Mouse (Mus musculus): ENCODE results near the gene Ilf2.

Gene Ilf2

DNA sequence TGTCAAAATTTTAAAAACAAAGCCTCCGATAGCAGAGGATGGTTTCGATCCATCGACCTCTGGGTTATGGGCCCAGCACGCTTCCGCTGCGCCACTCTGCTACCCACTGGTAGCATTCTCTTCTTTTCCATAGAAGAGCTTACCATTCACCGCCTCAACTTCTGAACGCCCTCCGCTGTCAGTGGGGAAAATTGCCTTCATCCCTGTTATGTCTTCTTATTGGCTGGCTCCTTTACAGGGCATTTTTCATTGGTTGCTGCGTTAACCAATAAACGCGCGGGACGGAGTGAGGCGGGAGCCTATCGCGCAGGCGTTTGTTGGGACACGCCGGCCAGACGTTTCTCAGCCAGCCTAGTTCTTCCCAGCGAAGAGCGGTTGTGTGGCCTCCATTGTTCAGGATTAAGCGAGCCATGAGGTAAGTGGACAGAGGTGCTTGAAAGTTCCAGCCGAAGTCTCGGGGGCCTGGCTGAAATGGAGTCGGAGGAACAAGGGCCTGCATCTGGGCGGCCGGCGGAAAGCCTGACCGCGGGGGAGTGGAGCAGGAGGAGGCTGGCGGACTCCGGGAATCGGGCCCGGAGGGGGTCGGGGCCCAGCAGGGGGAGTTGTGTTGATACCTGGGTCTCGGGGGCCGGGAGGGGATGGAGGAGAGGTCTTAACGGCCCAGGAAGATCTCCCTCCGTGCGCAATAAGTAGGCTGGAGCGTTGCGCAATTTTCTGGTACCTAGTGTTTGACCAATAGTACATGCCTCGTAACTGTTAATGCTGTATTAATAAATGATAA lies at the start of gene Ilf2:
Gene Ilf2 (plus strand): TSS at position 296 of the 781 bp plus-strand sequence.
- DNase-seq (ENCODE audit: low spot score) = peak; percentile 91

DNA sequence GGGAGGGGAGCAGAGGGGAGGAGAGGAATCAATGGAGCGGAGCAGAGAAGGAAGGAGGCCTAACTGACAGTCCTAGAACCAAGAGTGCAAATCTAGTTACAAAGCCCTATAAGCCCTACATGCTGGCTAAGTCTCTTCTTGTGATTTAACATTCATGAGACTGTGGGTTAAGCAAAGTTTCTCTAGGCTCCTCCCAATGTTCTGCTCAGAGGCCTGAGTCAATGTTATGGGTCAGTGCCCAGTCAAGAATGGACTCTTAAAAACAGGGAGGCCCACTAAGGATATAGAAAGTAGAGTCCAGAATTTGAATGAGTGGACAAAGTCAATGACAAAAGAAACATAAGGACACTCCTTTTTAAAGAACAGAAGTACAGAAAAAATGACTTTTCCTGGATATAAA lies 48.4 kb upstream of the Ilf2 start:
- DNase-seq (ENCODE audit: low spot score) = no peak

DNA sequence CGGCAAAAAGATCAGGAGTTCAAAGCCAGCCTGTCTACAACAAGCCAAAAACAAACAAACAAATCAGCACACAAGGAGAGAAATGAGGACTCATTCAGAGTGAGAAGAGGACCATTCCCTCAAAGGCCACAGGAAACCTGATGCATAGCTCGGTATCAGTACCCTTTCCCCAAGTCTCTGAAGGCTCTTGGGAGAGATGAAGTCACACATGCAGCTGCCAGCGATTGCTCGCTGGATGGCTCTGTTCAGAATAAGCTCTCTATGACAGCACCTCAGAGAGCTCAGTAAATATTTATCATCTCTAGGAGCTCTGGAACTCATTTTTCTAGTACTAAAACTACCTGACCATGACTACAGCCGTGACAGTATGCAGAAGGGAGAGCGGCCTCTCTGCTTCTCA lies 47.7 kb upstream of the Ilf2 start:
- DNase-seq (ENCODE audit: low spot score) = no peak

DNA sequence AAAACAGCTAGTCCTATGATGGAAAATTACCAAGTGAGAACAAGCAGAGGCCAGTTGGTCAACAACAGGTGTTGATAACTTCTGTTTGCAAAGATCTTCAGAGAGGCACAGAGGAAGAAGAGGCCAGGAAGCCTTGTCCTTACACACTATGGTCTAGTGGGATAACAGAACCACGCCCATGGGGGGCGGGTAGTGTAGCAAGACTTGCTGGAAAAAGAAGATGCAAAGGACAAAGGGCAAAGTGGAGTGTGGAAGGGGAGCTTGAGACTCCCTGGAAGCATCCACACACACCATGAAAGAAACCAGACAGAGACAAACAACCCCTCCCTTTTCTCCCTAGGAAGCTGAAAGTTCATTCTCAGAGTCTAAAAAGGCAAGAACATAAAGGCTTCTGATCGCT lies 46.4 kb upstream of the Ilf2 start:
- DNase-seq (ENCODE audit: low spot score) = no peak

DNA sequence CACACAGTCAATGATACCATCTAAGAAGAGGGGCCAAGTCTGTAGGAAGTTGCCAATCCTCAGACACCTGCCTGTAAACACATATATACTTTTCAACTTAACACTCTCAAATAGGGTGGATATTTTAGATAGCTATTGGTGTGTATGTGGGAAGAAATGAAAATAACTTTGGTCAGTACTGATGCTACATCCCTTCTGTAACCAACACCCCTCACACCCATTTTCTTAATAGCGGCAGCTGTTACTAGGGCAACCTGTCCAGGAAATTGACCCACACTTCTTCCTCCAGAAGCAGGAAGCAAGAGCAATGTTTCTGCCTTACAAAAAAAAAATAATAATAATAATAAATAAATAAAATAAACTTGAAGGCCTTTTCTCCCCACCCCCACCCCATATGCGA lies 43.6 kb upstream of the Ilf2 start:
- DNase-seq (ENCODE audit: low spot score) = no peak

DNA sequence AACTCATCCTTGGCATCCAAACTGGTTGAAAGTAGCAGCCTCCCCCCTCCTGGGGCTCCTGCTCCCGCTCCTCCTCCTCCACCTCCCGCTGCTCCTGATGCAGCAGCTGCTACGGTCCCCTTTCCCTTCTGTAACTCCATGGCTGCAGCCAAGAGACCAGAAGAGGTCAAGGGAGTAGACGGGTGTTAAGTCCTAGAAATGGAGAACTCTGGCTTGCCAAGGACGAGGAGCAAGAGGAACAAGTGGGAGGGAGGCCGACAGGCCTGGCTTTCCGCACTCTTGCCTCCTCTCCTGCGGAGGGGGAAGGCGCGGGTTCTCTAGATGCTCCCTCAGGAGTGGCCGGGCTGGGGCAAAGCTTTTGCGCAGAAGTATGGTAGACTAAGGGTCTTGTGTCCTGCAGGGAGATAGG lies 43.1 kb upstream of the Ilf2 start:
- DNase-seq (ENCODE audit: low spot score) = no peak

DNA sequence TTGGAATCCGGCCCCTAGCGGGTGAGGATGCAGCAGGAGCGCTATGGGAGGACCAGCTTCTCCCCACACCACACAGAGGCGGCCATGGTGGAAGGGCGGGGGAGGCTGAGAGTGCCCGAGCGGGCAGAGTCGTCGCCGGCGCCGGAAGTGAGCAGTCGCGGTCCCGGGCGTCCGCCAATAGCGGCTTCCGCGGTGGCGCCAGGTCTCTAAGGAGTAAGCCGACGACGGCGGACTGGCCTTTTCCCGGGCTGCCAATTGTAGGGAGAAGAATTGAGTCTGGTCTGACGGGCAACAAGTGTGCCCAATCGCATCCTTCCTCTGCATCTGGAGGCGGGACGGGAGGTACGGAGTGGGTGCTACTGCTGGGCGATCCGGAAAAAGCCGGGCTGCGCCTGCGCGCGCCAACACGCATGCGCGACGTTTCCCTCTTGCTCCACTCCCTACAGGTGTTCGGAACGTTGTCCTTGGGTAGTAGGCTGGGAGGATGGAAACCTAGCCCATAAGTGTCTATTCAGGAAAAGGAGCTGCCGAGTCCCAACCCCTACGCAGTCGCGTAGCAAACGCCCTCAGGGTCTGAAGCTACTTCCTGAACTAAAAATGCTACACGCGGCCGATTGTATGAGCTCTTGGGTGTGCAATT lies 42.4 kb upstream of the Ilf2 start, which contains the start of gene Ints3:
Gene Ints3 (minus strand): TSS at position 242 of the 640 bp plus-strand sequence.
- peak; percentile 98 for DNase-seq (ENCODE audit: low spot score)

DNA sequence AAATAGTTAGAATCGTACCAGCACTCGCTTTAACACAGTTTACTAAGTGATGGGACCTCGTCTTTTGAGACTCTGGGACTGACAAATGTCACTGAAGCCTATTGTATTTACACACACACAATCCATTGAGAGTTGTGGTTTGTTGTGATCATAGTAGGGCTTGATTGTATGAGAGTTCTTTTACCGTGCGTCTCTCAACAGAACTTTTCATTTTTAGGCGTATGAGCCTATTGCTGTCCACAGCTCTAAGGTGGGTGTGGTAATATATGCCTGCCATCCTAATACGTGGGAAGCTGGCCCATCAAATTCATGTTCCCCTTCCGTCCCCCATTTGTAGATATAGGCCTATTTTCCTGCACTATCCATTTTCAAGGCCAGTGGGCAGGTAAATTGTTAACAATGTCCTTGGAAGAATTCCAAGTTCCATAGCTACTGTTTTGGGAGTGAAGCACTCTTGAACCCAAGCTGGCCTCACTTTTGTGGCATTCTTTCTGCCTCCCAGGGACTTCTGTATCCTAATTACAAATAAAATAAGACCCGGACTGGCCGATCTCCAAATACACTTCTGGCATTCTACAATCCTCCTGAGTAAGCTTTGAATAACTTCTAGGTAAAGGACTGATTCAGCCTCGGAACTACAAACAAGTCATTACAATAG lies 41.7 kb upstream of the Ilf2 start:
- DNase-seq (ENCODE audit: low spot score) = no peak

DNA sequence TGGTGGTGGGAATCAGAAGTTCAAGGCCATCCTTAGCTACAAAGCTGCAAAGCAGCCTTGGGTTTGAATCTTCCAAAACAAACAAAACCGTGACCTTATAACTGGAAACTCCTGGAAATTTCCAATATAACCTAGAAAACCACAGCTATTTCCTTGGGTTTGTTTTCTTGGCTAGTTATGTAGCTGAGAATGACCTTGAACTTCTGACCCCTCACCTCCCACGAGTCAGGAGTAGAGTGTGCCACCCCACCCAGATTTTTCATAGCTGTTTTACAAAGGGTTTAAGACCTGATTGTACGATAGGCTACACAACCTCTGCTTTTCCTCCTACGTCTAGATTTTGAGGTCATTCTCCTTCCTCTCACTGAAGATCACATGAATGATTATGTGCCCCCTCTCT lies 38.8 kb upstream of the Ilf2 start:
- DNase-seq (ENCODE audit: low spot score) = no peak

DNA sequence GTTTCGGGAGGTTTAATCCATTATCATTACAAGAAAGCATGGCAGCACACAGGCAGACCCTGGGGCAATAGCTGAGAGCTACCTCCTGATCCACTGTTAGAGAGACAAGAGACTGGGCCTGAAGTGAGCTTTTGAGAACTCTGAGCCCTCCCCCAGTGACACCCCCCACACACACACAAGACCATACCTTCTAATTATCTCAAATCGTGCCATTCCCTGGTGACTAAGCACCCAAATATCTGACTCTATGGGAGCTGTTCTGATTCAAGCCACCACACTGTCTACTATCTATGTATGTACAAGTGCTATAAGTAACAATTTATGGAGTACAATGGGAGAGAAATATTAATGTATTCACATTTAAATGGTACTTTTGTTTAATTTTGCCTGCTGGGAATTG lies 35.2 kb upstream of the Ilf2 start:
- no peak for DNase-seq (ENCODE audit: low spot score)

DNA sequence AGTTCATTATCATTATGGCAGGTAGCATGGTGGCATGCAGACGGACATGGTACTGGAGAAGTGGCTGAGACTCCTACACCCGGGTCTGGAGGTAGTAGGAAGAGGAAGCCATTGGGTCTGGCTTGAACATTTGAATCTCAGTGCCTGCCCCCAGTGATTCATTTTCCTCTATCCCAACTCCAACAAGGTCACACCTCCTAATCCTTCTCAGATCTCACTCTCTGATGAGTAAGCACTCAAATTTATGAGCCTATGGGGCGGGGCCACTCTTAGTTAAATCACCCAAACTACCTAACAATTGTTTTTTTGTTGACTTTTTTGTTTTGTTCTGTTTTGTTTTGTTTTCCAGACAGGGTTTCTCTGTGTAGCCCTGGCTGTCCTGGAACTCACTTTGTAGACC lies 31.9 kb upstream of the Ilf2 start:
- DNase-seq (ENCODE audit: low spot score) = no peak

DNA sequence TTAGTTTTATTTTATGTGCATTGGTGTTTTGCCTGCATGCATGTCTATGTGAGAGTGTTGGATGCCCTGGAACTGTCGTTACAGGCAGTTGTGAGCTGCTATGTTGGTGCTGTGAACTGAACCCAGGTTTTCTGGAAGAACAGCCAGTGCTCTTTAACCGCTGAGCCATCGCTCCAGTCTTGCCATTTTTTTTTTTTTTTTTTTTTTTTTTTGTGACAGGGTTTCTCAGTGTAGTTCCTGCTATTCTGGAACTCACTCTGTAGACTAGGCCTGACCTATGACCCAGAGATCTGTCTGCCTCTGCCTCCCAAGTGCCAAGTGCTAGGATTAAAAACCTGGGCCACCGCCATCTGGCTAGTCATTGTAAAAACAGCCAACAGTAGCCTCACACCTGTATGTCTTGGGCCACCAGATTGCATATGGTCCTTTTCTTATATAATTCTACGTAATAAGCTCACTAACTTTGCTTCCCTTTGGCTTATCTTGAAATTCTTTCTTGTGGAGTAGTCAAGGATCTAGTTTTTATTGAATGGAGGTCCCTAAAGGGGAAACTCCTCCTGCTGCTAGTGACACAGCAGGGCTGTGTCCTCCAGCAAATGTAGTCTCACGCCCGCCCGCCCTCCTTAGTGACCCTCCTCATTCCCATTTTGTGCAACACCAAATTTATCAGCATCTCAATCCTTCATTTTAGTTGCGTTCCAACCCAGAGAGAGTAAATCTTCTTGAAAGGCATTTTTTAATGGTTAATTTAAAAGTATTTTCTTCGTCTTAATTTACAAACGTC lies 30.3 kb upstream of the Ilf2 start:
- DNase-seq (ENCODE audit: low spot score) = no peak

DNA sequence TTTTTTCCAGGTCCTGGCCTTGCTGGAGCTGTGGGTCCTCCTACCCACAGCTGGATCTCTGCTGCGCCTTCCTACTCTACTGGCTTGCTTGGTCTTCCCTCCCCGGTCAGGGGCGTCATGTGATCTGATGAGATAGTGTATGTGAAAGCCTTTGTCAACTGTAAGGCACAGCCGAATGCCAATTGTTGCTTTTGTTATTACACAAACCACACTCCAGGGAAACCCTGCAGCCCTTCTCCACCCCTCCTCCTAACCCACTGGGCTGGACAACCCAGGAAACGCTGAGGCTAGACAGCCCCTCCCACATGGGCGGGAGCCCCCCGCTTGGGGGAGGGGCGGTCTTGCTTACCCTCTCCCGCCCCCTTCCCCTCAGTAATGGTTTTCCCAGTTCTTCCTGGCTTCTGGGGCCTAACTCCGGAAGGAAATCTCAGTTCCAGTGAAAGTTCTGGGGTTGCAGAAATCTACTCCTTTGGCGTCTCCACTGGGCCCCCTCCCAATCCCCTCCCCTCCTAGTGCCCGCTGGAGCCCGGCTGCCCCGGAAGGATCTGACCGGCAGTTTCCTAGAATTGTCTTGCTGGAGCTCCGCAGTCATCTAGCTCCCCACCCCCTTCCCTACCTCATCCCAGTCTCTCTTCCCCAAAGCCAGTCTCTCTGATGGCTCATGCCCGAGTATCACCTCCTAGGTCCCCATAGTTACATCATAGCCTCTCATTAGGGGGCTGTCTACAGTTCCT lies 29.4 kb upstream of the Ilf2 start:
- peak; percentile 82 for DNase-seq (ENCODE audit: low spot score)

DNA sequence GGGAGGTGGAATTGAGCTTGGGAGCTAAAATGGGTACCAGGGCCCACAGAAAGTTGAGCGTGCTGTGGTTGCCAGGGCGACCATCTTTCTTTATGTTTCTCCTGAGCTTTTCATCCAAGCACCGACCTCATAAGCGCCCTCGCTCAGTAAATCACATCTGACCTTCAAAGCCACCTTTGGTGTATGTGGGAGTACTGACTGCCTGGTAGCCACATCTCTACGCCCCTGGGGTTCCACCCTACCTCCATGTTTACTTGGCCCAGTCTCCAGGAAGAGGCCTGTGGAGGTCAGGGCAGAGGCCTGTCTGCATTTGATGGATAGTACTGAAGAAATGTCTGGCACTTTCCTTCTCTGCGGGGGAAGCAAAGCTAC lies 28.8 kb upstream of the Ilf2 start:
- DNase-seq (ENCODE audit: low spot score) = no peak

DNA sequence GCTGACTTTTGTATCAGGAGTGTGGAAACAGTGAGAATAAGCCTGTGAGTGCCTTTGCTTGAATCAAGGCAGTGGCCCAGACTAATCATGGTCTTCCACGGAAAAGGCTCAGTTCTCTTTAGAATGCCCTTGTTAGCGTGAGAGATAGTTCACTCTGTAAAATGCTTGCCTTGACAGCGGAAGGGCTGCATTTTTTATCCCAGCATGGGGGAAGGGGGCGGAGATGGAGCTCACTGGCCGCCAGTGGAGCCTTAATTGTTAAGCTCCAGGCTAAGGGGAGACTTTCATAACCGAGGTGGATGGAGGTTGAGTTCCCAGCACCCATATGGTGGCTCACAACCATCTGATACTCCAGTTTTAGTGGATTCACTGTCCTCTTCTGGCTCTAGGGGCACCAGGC lies 27.3 kb upstream of the Ilf2 start:
- DNase-seq (ENCODE audit: low spot score) = no peak

DNA sequence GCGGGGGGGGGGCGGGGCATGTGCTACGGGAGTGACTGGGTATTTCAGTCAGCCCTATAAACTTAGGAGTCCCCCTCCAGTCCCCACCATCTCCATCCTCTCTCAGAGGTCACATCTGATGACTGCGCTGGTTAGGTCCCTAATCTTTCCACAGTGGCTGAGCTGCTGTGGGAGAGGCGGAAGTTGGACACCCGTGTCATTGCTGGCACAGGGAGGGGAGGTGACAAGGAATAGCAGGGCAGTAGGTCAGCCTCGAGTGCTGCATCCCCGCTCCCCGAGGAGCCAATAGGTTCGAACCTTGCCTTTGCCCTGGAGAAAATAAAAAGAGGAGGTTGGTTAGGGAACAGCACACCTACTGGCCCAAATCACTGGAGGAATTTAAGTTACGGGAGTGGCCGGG lies 25.1 kb upstream of the Ilf2 start:
- DNase-seq (ENCODE audit: low spot score) = no peak

DNA sequence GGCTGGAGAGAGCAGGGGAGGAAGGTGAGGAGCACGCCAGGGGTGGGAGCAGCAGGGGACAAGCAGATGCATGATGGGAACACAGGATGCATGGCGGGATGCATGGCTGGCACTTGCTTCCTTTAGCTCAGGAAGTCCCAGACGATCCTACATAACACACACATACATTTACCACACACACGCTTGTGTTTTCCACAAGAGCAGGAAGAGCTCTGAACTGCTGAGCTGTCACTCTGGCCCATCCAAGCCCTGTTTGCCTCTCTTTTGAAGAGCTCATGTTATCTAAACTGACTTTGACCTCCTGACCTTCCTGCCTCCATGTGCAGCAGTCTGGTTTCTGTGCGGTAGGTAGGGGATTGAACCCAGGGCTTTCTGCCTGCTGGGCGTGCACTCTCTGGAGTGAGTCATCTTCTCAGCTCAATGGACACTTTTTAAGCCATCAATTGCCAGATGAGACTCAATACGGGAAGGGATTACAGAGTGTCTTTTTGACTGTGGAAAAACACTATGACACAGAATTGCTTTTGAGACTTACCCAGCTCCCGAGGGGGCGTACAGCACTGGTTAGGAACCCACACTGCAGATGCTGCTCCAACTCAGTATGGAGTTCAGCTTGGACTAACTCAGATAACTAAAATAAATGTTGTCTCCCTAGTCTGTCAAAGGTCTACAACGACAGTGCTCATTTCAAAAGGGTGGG lies 24.4 kb upstream of the Ilf2 start:
- DNase-seq (ENCODE audit: low spot score) = no peak

DNA sequence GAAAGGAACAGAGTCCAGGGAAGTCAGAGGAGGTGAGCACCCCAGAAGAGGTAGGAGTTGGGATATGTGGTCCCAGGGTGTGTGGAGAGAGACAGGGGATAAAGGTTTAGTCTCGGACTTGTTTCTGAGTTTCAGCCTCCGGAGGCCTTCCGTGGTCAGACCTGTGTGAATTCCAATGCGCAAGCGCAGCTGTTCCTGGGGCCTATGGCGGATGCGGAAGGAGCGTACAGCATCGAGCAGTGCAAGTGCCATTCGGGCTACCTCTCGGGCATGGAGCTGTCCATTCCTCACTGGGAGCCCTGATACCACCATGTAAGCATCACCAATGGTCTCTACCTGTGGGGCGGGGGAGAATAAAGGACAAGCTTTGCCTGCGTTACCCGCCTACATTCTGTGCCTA lies 21.0 kb upstream of the Ilf2 start:
- no peak for DNase-seq (ENCODE audit: low spot score)

DNA sequence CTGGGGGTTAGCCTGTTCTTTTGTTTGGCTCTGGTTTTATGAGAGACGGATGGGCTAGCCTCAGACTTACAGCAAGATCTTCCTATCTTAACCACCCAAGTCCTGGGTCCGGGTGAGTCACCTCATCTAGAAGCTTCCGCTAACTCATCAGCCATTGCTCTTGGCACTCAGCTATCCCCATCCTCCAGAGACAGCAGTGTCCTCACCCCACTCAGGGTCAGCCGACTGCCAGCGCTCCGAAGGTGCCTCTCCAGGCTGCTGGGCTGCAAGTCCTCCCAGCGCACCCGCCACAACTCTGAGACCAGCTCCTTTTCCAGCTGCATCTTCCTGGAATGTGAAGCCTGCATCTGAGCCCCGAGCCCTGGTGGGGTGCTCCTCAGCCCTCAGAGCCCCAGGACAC lies 16.2 kb upstream of the Ilf2 start:
- DNase-seq (ENCODE audit: low spot score) = no peak

DNA sequence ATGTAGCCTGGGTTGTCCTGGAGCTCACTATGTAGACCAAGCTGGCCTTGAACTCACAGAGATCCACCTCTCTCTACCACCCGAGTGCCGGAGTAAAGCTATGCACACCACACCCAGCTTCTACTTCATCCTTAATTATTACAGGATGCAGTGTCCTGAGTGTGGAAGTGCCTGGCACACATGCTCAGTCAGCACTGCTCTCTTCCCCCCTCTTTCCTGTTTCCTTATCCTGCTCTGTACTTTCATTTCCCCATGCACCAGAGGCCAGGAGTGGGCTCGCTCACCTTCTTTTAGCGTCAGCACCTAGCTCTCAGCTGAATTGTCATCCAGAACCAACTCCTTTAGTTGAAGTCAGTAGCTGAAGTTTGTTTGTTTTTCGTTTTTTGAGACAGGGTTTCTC lies 15.6 kb upstream of the Ilf2 start:
- no peak for DNase-seq (ENCODE audit: low spot score)

DNA sequence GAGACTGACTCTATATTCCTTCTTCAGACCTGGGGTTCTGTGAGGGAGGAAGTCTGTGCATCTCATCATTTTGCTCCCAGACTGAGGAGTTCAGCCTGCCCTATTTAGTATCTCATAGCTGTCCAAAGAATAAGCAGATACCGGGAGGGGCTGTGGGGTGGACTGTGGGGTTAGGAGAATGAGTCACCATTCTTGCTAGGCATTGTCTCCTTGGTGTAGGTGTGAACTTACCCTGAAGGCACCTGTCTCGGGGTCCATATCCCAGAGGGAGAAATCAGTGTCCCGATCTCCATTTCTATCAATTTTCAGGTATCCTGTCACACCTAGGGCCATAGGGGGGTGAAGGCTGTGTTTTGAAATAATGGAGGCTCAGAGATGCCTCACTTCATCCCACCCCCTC lies 14.0 kb upstream of the Ilf2 start:
- DNase-seq (ENCODE audit: low spot score) = no peak

Data from ovary, postnatal 14 days (tissue).